Mouse (Mus musculus): ENCODE data around the gene Ppp2r1b.

DNA sequence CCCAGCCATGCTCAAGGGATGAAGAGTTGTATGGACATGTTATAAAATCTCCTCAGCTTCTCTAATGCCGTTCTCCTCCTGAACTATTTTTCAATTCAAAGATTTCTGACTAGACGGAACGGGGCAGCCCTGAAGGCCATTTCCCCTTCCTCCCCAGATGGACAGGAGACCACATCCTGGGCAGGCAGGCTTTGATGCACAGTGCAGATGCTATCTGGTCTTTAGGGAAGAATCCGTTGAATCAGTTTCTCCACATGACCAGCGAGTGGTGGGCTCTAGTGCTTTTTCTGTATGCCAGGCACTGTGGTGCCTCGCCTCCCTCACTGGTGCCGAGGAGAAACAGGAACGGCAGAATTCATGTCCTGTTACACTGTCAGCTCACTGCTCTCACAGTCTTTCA, 11.3 kb upstream of the Ppp2r1b start:
- TF ChIP-seq POLR2A (IDR thresholded peaks at IDR 0.05; ENCODE audit: borderline replicate concordance, insufficient read depth, low read length): no peak
- TF ChIP-seq CTCF (IDR thresholded peaks at IDR 0.05; ENCODE audit: borderline replicate concordance, insufficient read depth, low read depth, low read length): no peak
